Mouse (Mus musculus) embryo, embryonic 10.5 days (tissue): ENCODE data around the gene Cep164.
"Not testable (repeated sequence)": the region's sequence is repeated elsewhere in the genome, so short reads cannot be mapped to it uniquely, and the experiment has no call there.

ENCODE experiments used
- DNase-seq: peaks from one replicate; pipeline ENCODE4 v3.0.0-alpha.2; 2015; ENCODE audit warnings: low spot score

Cep164 gene

DNA sequence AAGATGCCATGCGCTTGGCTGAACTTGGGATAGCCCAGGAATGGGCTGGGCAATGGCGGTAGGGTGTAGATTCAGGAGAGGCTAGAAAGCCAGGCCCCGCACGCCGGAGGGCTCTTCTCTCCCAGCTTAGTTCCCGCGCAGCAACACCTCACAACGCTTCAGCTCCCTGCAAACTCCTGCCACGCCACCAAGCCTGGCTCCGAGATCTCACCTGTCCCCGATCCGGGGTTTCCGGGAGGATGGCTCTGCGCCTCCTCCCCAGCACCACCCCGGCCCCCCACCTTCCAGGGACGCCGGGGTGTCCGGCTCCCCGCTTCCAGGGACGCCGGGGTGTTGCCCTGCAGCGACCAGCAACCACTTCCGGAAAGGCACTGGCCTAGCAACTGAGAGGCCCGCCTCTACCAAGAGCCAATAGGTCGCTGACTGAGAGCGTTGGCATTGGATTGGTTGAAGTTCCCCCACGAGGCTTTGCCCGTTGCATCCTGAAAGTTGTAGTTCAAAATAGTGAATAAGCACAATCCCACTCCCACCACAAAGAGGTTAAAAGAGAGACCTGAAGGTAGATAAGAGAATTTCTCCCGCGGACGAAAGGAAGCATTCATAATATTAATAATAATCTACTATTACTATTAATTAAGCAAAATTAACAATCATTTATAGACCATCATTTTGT is at the start of gene Cep164:
Gene Cep164, minus strand, starts transcription at position 401 of the 673 bp plus-strand sequence.
- peak; percentile 96 for DNase-seq

DNA sequence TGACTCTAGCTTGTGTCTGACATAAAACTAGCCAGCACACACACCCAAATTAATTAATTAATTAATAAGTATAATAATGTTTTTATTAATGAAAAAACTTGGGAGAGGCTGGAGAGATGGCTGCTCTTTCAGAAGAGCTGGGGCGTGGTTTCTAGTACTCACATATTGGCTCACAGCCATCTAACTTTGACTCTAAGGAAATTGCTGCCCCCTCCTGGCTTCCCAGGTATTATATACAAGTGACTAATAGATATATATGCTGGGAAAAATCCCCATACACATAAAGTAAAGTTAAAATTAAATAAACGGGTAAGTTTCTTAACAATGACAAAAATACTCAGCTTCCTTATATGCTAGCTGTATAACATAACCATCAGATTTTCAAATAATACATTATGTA is 49.4 kb upstream of the Cep164 start:
- peak; percentile 23 for DNase-seq

DNA sequence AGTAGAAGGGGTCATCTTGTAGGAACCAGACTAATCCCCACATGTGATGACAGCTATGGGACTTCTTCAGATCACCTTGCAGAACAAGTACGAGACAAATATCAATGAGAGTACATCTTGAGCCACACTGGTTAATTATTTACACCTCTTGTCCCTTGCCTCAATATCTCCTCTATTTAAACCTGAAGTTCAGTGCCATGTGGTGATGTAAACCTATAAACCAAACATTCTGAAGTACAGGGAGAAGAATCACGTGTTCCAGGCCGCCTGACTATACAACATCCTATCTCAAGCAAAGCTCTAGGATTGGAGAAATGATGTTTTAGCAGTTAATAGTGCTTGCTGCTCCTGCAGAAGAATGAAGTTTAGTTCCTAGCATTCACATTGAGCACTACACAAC is 41.8 kb upstream of the Cep164 start:
- DNase-seq = no peak

DNA sequence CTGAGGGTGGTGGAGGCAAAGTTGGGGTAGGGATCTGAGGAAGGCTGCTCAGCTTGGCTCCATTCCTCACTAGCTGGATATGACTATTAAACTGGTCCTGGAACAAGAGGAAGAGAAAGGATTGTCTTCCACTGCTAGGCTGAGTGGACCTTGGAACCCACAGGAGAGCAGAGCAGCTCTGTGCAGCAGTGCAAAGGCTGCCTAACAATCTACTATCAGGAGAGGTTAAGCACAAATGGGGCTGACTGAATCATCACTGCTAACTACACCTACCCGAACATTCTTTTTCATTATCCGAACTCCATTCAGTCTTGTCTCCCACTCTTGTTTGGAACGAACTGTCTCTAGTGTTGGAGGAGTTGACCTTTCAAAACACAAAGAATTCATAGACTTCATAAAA is 40.7 kb upstream of the Cep164 start:
- DNase-seq = no peak

DNA sequence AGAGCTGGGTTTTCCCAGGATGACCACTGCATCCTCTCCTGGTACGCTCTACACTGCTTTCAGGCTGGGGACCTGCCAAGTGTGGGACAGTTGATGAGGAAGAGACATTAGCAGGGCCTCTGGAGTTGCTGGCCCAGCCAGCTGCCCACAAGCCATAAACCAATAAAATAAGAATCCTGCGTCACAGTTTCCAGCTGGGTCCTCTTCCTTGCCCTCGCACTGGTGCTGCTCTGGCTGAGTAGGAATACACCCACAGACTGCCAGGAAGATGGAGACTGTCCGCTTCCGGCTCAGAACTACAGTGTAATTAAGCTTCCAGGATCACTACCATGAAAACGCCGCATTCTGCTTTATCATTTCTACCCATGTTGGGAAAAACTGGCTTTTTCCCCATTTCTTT is 33.3 kb upstream of the Cep164 start:
- DNase-seq = no peak

DNA sequence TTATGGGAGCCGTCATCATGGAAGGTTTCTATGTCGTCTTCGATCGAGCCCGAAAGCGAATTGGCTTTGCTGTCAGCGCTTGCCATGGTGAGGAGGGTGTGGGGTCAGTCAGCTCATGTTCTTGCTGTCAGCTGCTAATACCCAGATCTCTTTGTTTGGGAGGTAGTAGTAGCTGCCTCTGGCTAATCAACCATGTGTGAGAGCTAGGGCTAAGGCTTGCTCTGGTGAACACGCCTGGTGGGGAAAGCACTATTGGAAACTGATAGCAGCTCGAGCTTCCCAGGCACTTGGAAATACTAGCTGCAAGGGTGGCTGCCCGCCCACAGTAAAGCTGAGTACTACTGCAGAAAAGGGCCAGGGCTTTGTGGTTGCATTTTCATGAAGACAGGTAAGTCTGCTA is 30.9 kb upstream of the Cep164 start:
- no peak for DNase-seq

DNA sequence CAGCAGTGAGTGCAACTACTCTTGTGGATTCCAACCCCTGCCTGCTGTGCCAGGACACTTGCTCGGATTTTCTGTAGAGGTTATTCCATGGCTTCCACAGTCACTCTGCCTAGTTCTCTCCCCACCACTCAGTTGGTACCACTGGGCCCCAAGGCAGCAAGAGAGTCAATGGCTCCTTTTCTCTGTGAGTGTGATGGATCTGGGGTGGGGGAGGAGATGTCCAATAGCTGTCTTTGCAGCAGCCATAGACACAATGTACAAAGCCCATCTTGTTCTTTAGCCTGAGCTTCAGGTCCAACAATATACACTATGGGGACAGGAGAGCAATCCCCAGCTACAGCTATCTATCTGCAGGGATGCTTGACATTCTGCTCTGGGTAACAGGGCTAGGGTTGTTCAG is 25.6 kb upstream of the Cep164 start:
- DNase-seq = no peak

DNA sequence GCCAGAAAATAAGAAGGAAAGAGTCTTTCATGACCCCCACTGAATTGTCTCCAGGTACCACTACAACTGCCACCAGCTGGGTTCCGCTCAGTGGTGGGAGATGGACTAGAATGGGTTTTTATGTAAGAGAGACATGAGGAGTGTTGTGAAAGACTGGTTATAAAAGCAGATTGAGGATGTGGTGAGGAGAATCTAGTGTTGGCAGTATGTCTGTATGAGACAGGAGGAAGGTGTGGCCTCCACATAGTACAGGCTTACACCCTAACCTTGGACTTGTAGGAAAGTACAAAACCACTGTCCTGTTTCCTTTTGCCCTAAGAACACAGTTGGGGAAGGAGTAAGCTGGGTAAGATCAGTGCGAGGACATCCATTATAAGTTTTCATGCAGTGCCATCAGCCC is 25.2 kb upstream of the Cep164 start:
- DNase-seq = no peak

DNA sequence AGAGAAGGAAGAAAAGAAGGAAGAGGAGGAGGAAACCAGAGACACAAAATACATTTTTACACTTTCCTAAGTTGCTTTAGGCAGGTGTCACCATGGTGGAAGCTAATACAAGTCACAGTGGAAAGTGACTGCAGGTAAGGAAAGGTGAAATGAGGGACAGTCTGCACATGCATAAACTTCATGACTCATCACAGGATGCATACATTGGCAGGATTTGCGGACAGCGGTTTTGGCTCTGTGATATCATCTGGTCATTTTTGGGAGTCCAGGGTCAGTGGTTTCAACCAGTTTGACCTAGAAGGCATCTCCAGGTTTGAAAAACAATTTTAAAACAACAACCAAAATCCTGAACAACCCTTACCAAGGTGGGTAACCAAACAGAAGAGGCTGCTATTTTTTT is 23.3 kb upstream of the Cep164 start:
- no peak for DNase-seq

DNA sequence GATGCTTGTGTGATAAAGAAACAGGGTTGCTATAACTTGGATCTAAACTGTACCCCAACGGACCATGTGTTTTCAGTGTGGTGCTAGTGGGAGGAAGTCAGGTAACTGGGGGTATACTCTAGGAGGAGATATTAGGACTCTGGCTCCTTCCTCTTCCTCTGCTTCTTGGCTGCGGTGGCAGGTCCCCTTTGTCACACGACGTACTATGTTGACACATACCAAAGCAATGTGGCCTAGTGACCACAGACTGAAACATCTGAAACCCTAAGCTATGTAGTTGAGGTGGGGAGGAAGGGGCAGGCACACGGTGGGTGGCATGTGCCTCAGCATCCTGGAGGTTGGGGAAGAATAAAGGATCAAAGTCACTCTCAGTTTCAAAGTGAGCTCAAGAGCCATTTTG is 22.8 kb upstream of the Cep164 start:
- no peak for DNase-seq

DNA sequence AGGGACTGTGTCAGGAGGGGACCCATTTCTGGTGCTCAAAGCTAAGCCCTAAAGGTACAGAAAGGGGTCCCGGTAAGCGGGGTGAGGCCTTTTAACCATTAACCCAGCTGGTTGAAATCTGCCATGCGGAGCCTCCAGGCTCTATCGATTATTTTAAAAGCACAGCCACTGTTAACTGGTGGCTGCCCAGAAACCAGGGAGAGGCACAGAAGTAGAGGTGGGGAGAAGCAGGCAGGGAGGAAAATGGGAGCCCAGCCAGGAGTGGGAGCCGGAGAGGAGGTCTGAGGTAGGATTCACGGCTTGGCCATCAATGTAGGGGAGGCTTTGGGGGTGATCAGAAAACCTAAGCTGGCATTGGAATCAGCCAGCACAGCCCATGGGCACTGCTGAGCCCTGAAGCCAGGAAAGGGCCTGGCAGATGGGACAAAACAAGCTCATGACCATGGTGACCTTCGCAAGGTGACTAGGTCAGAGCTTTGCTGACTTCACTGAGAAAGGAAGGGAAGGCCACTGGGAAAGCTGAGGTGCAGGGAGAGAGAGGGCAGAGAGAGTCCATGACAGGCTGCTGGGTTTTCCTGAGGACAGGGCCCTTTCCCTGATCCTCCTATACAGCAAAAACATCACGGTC is 22.2 kb upstream of the Cep164 start:
- no peak for DNase-seq

DNA sequence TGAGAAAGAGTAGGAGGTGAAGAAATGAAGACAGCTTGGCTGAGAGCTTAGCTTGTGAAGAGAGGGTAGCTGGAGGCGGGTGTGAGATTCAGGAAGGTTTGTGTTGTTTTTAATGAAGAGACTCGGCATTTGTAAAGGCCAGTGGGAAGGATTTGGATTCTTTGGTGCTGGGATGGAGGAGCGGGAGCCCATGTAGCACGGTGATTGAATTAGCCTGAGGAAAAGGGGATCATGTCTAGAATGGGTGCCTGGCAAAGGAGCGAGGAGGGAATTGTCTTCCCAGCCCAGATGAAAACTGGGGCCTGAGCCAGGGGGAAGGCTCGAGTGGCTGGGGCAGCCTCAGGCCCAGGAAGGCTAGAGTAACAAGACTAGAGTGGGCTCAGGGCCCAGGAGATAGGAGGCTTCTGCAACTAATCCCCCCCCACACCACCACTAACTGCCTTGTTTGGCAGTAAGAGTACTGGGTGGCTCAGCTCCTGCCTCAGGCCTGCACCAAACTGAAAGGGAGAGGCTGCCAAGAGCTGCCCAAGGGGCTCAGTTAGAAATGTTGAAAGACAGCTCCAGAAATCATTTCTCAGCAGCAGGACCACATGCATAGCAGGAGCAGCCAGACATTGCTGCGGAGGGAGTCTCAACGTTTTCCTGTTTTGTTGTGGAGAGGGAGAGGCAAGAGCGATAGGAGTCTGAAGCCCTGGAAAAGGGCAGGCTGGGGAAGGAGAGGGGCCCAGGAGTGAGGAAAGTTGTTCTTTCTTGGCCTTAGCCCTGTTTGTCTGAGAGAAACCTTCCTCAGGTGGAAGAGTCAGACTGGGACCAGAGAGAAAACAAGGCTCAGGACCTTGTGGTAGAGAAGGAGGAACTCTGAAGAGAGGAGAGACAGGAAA is 21.3 kb upstream of the Cep164 start:
- DNase-seq = no peak

DNA sequence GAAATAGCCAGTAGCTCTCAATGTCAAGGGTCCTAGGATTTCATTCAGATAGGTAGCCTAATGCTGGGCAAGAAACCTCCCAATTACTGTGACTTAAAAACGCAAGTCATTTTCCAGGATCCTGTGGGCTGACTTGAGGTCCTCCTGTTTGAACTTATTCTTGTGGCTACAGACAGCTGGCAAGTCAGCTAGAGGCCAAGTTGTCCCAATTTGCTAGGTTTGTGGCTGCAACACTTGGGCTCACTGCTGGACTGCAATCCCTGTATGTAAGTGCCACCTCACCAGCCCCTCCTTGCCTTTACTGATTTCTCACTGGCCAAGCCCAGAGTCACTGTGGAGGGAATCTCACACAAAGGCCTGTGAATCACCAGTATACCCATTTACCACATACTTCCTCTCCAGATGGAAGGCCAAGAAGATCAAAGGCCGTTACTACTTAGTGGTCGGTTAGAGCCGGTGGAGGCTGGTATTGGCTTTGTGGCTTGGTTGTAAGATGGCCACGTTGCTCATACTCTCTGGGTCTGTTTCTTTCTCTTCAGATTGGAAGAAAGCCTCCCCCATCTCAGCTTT is 18.5 kb upstream of the Cep164 start:
- DNase-seq = no peak

DNA sequence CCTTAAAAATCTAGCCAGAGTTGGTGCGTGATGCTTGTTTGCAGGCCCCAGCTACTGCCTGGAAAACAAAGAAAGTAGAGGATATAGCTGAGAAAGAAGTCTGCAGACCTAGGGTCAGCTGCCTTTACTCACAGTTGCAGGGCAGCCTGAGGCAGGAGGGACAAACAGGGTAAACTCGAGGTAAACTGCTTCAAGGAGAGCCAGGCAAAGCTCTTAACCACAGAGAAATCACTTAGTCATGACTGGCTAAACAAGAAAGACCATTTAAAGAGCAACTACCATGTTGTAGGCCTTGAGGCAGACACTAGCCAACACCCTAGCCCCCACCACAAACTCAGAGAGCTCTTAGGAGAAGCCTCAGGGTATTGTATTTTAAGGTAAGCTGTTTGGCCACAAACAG is 17.7 kb upstream of the Cep164 start:
- DNase-seq = not testable (repeated sequence)

DNA sequence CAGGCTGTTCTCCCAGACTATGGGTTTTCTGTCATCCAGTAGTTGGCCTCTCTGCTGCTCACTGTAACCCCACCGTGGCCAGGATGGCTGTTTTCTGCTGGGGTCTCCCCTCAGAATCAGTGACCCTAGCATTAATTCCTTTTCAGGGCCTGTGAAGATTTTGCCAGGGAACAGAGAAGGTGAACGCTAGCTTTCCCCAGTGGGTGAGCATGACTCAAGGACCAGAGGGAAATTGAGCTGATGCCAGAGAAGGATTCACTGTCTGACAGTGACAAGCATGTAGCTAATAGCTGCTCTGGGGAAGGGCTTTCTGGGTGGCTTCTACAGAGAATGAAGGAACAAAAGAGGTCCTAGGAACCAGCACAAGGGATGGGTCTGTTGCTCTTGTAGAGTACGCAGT is 17.1 kb upstream of the Cep164 start:
- no peak for DNase-seq

DNA sequence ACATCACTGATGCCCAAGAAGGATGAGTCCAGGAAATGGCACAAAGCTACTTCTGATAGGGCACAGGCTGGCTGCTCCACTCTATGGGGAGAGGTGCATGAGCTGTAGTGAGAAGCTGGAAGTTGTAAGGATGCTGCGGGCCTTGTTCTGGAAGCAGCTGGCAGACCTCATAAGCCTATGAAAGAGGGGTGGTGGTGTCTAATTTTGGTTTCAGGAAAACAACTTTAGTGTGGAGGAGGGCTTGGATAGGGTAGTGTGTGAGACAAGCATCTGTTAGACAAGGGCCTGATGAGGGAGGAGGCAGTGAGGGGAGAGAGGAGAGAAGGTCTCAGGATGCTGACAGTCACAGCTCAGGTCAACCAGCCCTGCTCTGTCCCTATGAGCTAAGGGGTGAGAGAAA is 15.3 kb upstream of the Cep164 start:
- DNase-seq = no peak

DNA sequence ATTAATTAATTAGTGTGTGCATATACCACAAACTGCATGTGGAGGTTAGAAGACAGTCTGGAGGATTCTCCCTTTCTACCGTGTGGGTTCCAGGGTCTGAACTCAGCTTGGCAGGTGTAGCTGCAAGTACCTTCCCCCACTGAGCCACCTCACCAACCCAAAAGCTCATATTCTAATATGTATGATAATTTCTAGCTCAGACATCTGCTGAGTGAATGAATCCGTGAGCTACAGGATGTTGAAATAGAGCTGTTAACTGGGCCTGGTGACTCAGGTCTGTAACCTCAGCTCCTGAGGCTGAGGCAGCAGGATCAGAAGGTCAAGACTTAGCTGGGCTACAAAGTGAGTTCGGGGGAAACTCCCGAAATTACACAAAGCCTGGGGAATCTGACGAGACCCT is 14.5 kb upstream of the Cep164 start:
- no peak for DNase-seq

DNA sequence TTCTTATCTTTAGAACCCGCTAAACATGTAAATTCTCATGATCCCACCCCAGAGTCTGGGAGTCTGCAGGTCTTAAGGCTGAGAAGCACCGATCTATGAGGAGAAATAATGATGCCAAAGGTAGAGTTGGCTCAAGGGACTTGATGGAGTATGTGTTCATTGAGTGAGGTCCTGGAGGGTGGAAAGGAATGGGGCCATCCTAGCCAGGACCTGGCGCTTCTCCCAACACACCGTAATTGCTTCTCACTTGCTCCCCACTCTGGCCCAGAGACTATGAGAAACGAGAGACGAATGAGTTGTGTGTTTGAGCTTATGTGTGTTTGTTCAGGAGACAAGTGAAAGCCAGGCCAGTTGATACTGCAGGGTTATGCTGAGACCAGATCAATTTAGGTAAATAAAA is 13.0 kb upstream of the Cep164 start:
- no peak for DNase-seq

DNA sequence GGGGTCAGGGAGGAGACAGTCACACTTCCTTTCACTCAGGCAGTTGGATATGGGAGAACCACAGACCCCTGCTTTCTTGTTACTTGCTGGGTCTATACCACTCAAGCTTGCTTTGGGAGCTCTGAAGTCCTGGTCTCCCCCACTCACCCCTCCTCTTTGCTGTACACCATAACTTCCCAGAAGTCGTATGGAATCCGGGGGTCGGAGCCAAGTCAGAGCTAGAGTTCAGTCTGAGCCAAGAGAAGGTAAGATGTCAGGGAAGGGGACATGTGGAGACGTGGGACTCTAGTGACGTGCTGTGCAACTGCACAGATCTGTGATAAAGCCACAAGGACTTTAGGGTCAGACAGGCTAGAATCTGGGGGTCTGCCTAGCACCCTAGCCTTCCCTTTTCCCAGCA is 11.8 kb upstream of the Cep164 start:
- no peak for DNase-seq

DNA sequence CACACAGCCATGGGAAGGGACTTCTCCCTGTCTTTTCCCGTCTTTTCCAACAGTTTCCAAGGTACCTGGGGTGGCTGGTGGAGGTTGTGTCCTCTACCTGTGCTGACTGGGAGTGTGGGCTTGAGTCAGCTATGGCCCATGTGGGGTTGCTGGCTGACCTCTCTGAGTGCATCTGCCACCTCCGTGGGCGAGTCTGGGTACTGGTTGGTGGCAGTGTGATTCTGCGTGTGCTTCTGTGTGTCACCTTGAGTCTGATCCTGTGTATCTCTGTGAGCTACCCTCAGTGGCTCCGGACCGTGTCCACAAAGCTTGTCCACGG is 11.4 kb upstream of the Cep164 start:
- DNase-seq = no peak

DNA sequence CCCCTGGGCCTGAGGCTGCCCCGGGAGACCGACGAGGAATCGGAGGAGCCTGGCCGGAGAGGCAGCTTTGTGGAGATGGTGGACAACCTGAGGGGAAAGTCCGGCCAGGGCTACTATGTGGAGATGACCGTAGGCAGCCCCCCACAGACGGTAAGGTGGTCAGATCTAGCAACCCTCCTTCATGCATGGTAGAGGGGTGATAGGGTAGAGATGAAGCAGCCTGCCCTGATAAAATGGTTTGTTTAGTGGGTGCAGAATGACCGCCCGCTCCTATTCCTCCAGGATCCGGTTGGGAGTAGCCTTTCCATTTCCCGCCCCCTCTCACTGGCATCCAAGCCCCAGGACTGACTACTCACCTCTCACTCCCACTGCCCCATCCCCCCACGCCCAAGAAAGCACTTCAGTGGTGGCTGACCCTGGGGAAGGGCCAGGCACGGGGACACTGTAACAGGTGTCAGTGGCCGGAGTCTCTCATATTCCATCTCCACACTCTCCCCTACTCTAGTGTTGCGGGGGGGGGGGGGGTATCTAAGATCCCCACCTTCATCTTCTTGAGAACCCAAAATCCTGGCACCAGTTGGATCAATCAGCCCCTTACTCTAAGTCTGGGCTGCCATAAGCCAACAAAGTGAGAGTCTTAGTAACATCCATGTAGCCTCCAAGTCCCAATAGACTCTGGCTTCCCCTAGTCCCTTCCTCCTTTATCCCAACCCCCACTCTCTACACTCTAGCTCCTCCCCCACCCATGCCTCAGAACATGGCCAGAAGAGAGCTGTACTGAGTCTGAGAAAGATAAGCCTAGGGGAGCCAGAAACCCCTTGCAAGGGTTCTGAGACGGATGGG is 10.9 kb upstream of the Cep164 start:
- peak; percentile 6 for DNase-seq
